Mouse (Mus musculus) kidney, adult 2 months (tissue): ENCODE data around the gene Ifna1.

Experiments used
- CTCF ChIP-seq: fragments of 200-500 bp; conservative IDR thresholded peaks from 2 replicates; pipeline ENCODE4 v1.5.1; 2011; ENCODE audit warnings: low read depth, mild to moderate bottlenecking, control low read depth, low read length, moderate library complexity, mixed read lengths; ENCODE audit not compliant: insufficient read depth, insufficient read length
- POLR2A ChIP-seq: fragments of 200-500 bp; IDR thresholded peaks from one replicate; pipeline ENCODE4 v1.6.1; 2011; ENCODE audit warnings: low read depth, low read length, control low read depth

- TF ChIP-seq POLR2A (no peak), CTCF (no peak)
Observed at GRCm38 (mm10) chr4:88845334-88845733, 4.6 kb upstream of the Ifna1 start.
